Mouse (Mus musculus): ENCODE measurements around the gene Zbtb39. TPM values are rescaled to one million over a fixed set of nuclear protein-coding genes. Genes with fewer than 3 reads are reported as not detected.
"Not testable (repeated sequence)": the region's sequence is repeated elsewhere in the genome, so short reads cannot be mapped to it uniquely, and the experiment has no call there.

Zbtb39 gene
- total RNA-seq, 2 experiments from 2014 or later: 2.9 TPM; not detected in 1

DNA sequence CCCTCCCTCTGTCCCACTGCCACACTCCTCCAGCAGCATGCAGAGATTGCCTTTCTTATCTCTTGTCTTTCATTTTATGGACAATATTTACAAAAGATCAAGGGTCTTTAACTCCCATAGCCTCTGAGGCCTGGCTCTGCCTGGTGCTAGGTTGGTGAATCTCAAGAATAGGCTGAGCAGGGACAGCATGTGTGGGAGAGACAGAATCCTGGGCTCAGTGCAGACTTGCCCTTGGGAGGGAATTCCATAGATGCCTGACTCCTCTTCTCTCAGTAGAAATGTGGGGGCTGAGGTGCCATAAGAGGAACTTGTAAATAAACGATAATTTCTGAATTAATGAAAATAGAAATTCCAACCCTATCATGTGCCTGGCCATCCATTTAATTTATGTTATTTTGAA is 27.2 kb downstream of the Zbtb39 start:
- ATAC-seq (replicated peaks; ENCODE audit: low FRiP score, poor library complexity, severe bottlenecking): no peak

DNA sequence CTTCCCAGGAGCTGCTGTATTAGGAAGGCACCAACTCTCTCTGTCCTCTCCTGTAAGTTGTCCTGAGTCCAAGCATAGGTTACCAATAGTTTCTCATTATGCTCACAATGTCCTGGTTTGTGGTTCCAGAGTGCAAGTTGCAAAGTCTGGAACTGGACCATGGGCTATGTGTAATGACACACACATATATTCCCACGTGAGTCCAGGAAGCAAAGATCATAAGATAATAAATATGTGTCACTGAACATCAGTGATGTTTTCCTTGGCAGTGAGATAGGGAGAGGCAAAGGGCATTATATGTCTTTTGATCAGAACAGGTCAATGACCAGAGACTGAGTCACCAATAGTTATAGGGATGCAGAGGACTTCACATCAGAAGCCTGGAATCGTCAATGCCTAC is 36.7 kb downstream of the Zbtb39 start, which contains the start of gene Rdh9:
TSS of gene Rdh9 (plus strand) at position 376 of the 400 bp plus-strand sequence.
- ATAC-seq (replicated peaks; ENCODE audit: low FRiP score, poor library complexity, severe bottlenecking): no peak

DNA sequence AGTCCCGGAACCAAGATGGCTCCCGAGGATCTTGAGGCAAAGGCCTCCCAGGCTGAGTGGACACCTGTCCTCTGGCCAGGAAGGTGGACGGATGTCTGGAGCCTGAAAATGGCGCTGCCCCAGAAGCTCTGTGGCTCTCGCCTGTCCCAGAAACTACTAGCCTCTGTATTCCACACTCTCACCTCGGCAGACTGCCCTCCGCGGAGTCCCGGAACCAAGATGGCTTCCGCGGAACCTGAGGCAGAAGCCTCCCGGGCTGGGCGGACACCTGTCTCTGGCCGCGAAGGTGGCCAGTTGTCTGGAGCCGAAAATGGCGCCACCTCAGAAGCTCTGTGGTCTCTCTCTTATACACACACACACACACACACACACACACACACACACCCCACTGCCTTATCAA is 43.0 kb downstream of the Zbtb39 start:
- ATAC-seq (replicated peaks; ENCODE audit: low FRiP score, poor library complexity, severe bottlenecking): not testable (repeated sequence)

DNA sequence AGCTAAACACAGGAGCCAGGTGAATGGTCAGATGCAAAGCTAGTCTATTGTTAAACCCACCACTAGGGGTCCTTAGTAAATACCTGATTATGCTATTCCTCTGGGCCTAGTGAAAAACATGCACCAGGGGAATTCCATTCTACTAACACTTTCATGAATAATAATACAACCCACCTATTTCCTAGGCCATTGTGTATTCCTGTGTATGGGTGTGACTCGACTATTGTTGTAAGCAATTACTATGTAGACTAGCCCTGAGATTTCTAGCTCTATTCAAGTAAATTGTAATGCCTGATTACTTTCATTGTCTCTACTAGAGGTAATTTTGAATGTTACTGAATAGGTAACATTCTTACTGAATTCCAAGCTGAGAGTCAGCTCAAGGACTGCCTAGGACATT is 46.1 kb downstream of the Zbtb39 start:
- not testable (repeated sequence) for ATAC-seq (replicated peaks; ENCODE audit: low FRiP score, poor library complexity, severe bottlenecking)

Other genes with a start within 250 kb of the Zbtb39 start
- gene Stac3, start 237.9 kb upstream of the Zbtb39 start, total RNA-seq (2015; ENCODE audit: low replicate concordance): not detected in 2 replicates
- gene Stac3, start 237.9 kb upstream of the Zbtb39 start, total RNA-seq (2017; ENCODE audit: low replicate concordance): not detected in 2 replicates
- not detected in 2 replicates for gene Ndufa4l2, start 224.6 kb upstream of the Zbtb39 start, total RNA-seq (2015; ENCODE audit: low replicate concordance)
- gene Ndufa4l2, start 224.6 kb upstream of the Zbtb39 start, total RNA-seq (2017; ENCODE audit: low replicate concordance): not detected in 2 replicates
- 17.2 and 28.1 TPM in 2 replicates for gene Shmt2, start 217.1 kb upstream of the Zbtb39 start, total RNA-seq (2015; ENCODE audit: low replicate concordance)
- gene Shmt2, start 217.1 kb upstream of the Zbtb39 start, total RNA-seq (2017; ENCODE audit: low replicate concordance): 21.4 and 24.8 TPM in 2 replicates
- not detected in 2 replicates for gene Nxph4, start 205.0 kb upstream of the Zbtb39 start, total RNA-seq (2015; ENCODE audit: low replicate concordance)
- not detected in 2 replicates for gene Nxph4, start 205.0 kb upstream of the Zbtb39 start, total RNA-seq (2017; ENCODE audit: low replicate concordance)
- gene Lrp1, start 118.4 kb upstream of the Zbtb39 start, total RNA-seq (2015; ENCODE audit: low replicate concordance): 19.7 and 21.6 TPM in 2 replicates
- 11.5 and 13.1 TPM in 2 replicates for gene Lrp1, start 118.4 kb upstream of the Zbtb39 start, total RNA-seq (2017; ENCODE audit: low replicate concordance)
- gene Stat6, start 96.6 kb upstream of the Zbtb39 start, total RNA-seq (2015; ENCODE audit: low replicate concordance): 11.5 and 26.8 TPM in 2 replicates
- gene Stat6, start 96.6 kb upstream of the Zbtb39 start, total RNA-seq (2017; ENCODE audit: low replicate concordance): 11.3 and 16.6 TPM in 2 replicates
- gene Nemp1, start 72.6 kb upstream of the Zbtb39 start, total RNA-seq (2015; ENCODE audit: low replicate concordance): 73.5 and 83.4 TPM in 2 replicates
- 69.6 and 83.2 TPM in 2 replicates for gene Nemp1, start 72.6 kb upstream of the Zbtb39 start, total RNA-seq (2017; ENCODE audit: low replicate concordance)
- 2.5 TPM in 1 of 2 replicates, not detected in the other for gene Nab2, start 71.0 kb upstream of the Zbtb39 start, total RNA-seq (2015; ENCODE audit: low replicate concordance)
- gene Nab2, start 71.0 kb upstream of the Zbtb39 start, total RNA-seq (2017; ENCODE audit: low replicate concordance): 1.7 and 3.1 TPM in 2 replicates
- 0.84 TPM in 1 of 2 replicates, not detected in the other for gene Myo1a, start 34.4 kb upstream of the Zbtb39 start, total RNA-seq (2015; ENCODE audit: low replicate concordance)
- 2.3 and 3.5 TPM in 2 replicates for gene Myo1a, start 34.4 kb upstream of the Zbtb39 start, total RNA-seq (2017; ENCODE audit: low replicate concordance)
- 51.1 and 56.6 TPM in 2 replicates for gene Tac2, start 15.1 kb upstream of the Zbtb39 start, total RNA-seq (2015; ENCODE audit: low replicate concordance)
- gene Tac2, start 15.1 kb upstream of the Zbtb39 start, total RNA-seq (2017; ENCODE audit: low replicate concordance): 20.4 and 22.6 TPM in 2 replicates
- not detected in 2 replicates for gene Gpr182, start 12.2 kb downstream of the Zbtb39 start, total RNA-seq (2015; ENCODE audit: low replicate concordance)
- not detected in 2 replicates for gene Gpr182, start 12.2 kb downstream of the Zbtb39 start, total RNA-seq (2017; ENCODE audit: low replicate concordance)
- gene Rdh1, start 20.2 kb downstream of the Zbtb39 start, total RNA-seq (2015; ENCODE audit: low replicate concordance): not detected in 2 replicates
- gene Rdh1, start 20.2 kb downstream of the Zbtb39 start, total RNA-seq (2017; ENCODE audit: low replicate concordance): not detected in 2 replicates
- not detected in 2 replicates for gene Rdh16f1, start 20.2 kb downstream of the Zbtb39 start, total RNA-seq (2015; ENCODE audit: low replicate concordance)
- not detected in 2 replicates for gene Rdh16f1, start 20.2 kb downstream of the Zbtb39 start, total RNA-seq (2017; ENCODE audit: low replicate concordance)
- not detected in 2 replicates for gene Rdh9, start 36.8 kb downstream of the Zbtb39 start, total RNA-seq (2015; ENCODE audit: low replicate concordance)
- gene Rdh9, start 36.8 kb downstream of the Zbtb39 start, total RNA-seq (2017; ENCODE audit: low replicate concordance): not detected in 2 replicates
- not detected in 2 replicates for gene Rdh16, start 61.6 kb downstream of the Zbtb39 start, total RNA-seq (2015; ENCODE audit: low replicate concordance)
- not detected in 2 replicates for gene Rdh16, start 61.6 kb downstream of the Zbtb39 start, total RNA-seq (2017; ENCODE audit: low replicate concordance)
- not detected in 2 replicates for gene Rdh19, start 110.4 kb downstream of the Zbtb39 start, total RNA-seq (2015; ENCODE audit: low replicate concordance)
- not detected in 2 replicates for gene Rdh19, start 110.4 kb downstream of the Zbtb39 start, total RNA-seq (2017; ENCODE audit: low replicate concordance)
- gene Rdh16f2, start 126.9 kb downstream of the Zbtb39 start, total RNA-seq (2015; ENCODE audit: low replicate concordance): not detected in 2 replicates
- not detected in 2 replicates for gene Rdh16f2, start 126.9 kb downstream of the Zbtb39 start, total RNA-seq (2017; ENCODE audit: low replicate concordance)
- not detected in 2 replicates for gene Rdh7, start 149.3 kb downstream of the Zbtb39 start, total RNA-seq (2015; ENCODE audit: low replicate concordance)
- not detected in 2 replicates for gene Rdh7, start 149.3 kb downstream of the Zbtb39 start, total RNA-seq (2017; ENCODE audit: low replicate concordance)
- not detected in 2 replicates for gene Sdr9c7, start 159.0 kb downstream of the Zbtb39 start, total RNA-seq (2015; ENCODE audit: low replicate concordance)
- gene Sdr9c7, start 159.0 kb downstream of the Zbtb39 start, total RNA-seq (2017; ENCODE audit: low replicate concordance): not detected in 2 replicates